Comparison of ENCODE assay signal across 8 mouse cellular contexts in the genomic region with DNA sequence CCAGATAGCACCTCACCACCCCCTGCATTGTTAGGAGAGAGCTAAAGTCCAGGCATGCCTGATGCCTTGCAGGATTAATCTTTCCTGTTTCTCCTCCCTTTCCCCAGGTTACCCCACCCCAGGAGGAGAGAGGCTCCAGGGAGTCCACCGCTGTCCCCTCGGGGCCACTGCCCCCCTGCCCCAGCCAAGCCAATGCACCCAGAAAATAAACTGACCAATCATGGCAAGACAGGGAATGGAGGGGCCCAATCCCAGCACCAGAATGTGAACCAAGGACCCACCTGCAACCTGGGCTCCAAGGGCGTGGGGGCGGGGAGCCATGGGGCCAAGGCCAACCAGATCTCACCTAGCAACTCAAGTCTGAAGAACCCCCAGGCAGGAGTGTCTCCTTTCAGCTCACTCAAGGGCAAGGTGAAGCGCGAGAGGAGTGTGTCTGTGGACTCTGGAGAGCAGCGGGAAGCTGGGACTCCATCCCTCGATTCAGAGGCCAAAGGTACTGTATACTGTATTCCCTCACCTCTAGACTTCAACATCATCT. TPM values are rescaled to one million over a fixed set of nuclear protein-coding genes. Genes with fewer than 3 reads are reported as not detected.
A peak's percentile ranks its signal among the peaks of the same experiment; 100 is the strongest.
DNase-seq lines count a peak whose midpoint lies in the region; ATAC-seq lines count a peak whose summit lies in the region.

No protein-coding gene starts in this region.

- H3K9me3 ChIP-seq in neural tube, embryonic 11.5 days (ENCODE audit: control insufficient read depth, low read length): no peaks in the 10 kb centered on the region
- H3K9me3 ChIP-seq in heart, embryonic 11.5 days (replicated peaks; ENCODE audit: control insufficient read depth, low read length): no peaks in the 10 kb centered on the region
- no peaks in the 10 kb centered on the region for H3K9me3 ChIP-seq in stomach, embryonic 16.5 days (replicated peaks; ENCODE audit: control insufficient read depth, low read length)

- WGBS in neural tube, embryonic 11.5 days: 53% methylated on average over 8 of the region's 8 CpGs
- WGBS in heart, embryonic 11.5 days (ENCODE audit: insufficient replicate concordance): 26% methylated on average over 8 of the region's 8 CpGs
- WGBS in stomach, embryonic 16.5 days: 42% methylated on average over 8 of the region's 8 CpGs

- no peak overlapping the region for H3K27ac ChIP-seq in neural tube, embryonic 11.5 days (ENCODE audit: low read depth, low read length)
- peak overlapping the region; percentile 97 for H3K27ac ChIP-seq in heart, embryonic 11.5 days (ENCODE audit: low read depth, low read length)
- H3K27ac ChIP-seq in stomach, embryonic 16.5 days (ENCODE audit: low read length): peak overlapping the region; percentile 98

- peak overlapping the region; percentile 10; the same call in 1 of the 2 replicates for H3K9ac ChIP-seq in neural tube, embryonic 11.5 days (ENCODE audit: low read length)
- H3K9ac ChIP-seq in heart, embryonic 11.5 days (ENCODE audit: low read depth, low read length): peak overlapping the region; percentile 78
- peak overlapping the region; percentile 76; the same call in 1 of the 2 replicates for H3K9ac ChIP-seq in stomach, embryonic 16.5 days (ENCODE audit: low read length)

- H3K4me2 ChIP-seq in neural tube, embryonic 11.5 days (ENCODE audit: low read depth): 0 out of 2 replicates have a peak overlapping the region, but pooled peaks have one; percentile 83
- H3K4me2 ChIP-seq in heart, embryonic 11.5 days: peak overlapping the region; percentile 95
- H3K4me2 ChIP-seq in stomach, embryonic 16.5 days (ENCODE audit: low read depth, low read length): 0 out of 2 replicates have a peak overlapping the region, but pooled peaks have one; percentile 92

- H3K4me3 ChIP-seq in neural tube, embryonic 11.5 days (ENCODE audit: low read depth, low read length): no peak overlapping the region
- H3K4me3 ChIP-seq in heart, embryonic 11.5 days (ENCODE audit: low read depth, low read length): peak overlapping the region; percentile 50; the same call in 1 of the 2 replicates
- H3K4me3 ChIP-seq in stomach, embryonic 16.5 days (replicated peaks; ENCODE audit: low read length): no peak overlapping the region

- no peak for DNase-seq in neural tube, embryonic 11.5 days (ENCODE audit: low spot score)
- no peak for DNase-seq in neural tube, embryonic 10.5 days (ENCODE audit: extremely low spot score, low spot score)
- peak; percentile 21 for DNase-seq in kidney, postnatal 14 days
- no peak for DNase-seq in adrenal gland, adult 8-10 months
- no peak for DNase-seq in retina, embryonic 14.5 days (ENCODE audit: low spot score)
- no peak for DNase-seq in urinary bladder, adult 18-20 months (ENCODE audit: low spot score in 2 of 2)

- H3K27me3 ChIP-seq in neural tube, embryonic 11.5 days (ENCODE audit: control insufficient read depth, insufficient read depth, low read length): no peaks in the 10 kb centered on the region
- H3K27me3 ChIP-seq in heart, embryonic 11.5 days (ENCODE audit: control insufficient read depth, insufficient read depth, low read length): no peaks in the 10 kb centered on the region
- H3K27me3 ChIP-seq in stomach, embryonic 16.5 days (ENCODE audit: control insufficient read depth, insufficient read depth, low read length): no peaks in the 10 kb centered on the region

- H3K4me1 ChIP-seq in neural tube, embryonic 11.5 days (ENCODE audit: control insufficient read depth, insufficient read depth, low read length): peaks cover 47% of the 10 kb centered on the region
- H3K4me1 ChIP-seq in heart, embryonic 11.5 days (ENCODE audit: control insufficient read depth, insufficient read depth, low read length): peaks cover 56% of the 10 kb centered on the region
- H3K4me1 ChIP-seq in stomach, embryonic 16.5 days (ENCODE audit: control insufficient read depth, insufficient read depth, low read length): peaks cover 59% of the 10 kb centered on the region

- ATAC-seq in neural tube, embryonic 11.5 days (ENCODE audit: insufficient read depth, low FRiP score, low TSS enrichment): no peak
- ATAC-seq in heart, embryonic 11.5 days (replicated peaks; ENCODE audit: insufficient number of reproducible peaks, low FRiP score, low TSS enrichment): no peak
- ATAC-seq in stomach, embryonic 16.5 days (ENCODE audit: insufficient read depth, low FRiP score): no peak

- H3K36me3 ChIP-seq in neural tube, embryonic 11.5 days (ENCODE audit: control insufficient read depth, insufficient read depth, low read length): peaks cover 6% of the 10 kb centered on the region
- H3K36me3 ChIP-seq in heart, embryonic 11.5 days (ENCODE audit: control insufficient read depth, insufficient read depth, low read length): peaks cover 5% of the 10 kb centered on the region; the same call in 1 of the 2 replicates
- H3K36me3 ChIP-seq in stomach, embryonic 16.5 days (ENCODE audit: control insufficient read depth, insufficient read depth, low read length): peaks cover 2% of the 10 kb centered on the region; the same call in 1 of the 2 replicates

RNA-seq across cellular contexts. Expression of gene Bcl9l, which starts 18.1 kb away (rescaled TPM):
- 8.0 and 8.8 TPM in 2 replicates for polyA plus RNA-seq in neural tube, embryonic 11.5 days (2014; fragmentation: Nextera tagmentation; extraction: Ambion mirVana)
- 8.7 and 9.3 TPM in 2 replicates for polyA plus RNA-seq in heart, embryonic 11.5 days (2014; fragmentation: Nextera tagmentation; extraction: Ambion mirVana)
- 9.0 and 10.6 TPM in 2 replicates for polyA plus RNA-seq in stomach, embryonic 16.5 days (2015; fragmentation: Nextera tagmentation; extraction: Ambion mirVana)
- 10 to 100 TPM; 48.9 to 76.1 (median 66.7) TPM for total RNA-seq in adrenal gland, adult 8-10 months (2022)

RNA-seq across cellular contexts. Expression of gene Upk2, which starts 45.9 kb away (rescaled TPM):
- polyA plus RNA-seq in neural tube, embryonic 11.5 days (2014; fragmentation: Nextera tagmentation; extraction: Ambion mirVana): 0.29 TPM in 1 of 2 replicates, not detected in the other
- polyA plus RNA-seq in heart, embryonic 11.5 days (2014; fragmentation: Nextera tagmentation; extraction: Ambion mirVana): 0.14 TPM in 1 of 2 replicates, not detected in the other
- 31.1 and 39.0 TPM in 2 replicates for polyA plus RNA-seq in stomach, embryonic 16.5 days (2015; fragmentation: Nextera tagmentation; extraction: Ambion mirVana)
- total RNA-seq in adrenal gland, adult 8-10 months (2022): not detected

RNA-seq across cellular contexts. Expression of gene Foxr1, which starts 59.8 kb away (rescaled TPM):
- polyA plus RNA-seq in neural tube, embryonic 11.5 days (2014; fragmentation: Nextera tagmentation; extraction: Ambion mirVana): not detected in 2 replicates
- polyA plus RNA-seq in heart, embryonic 11.5 days (2014; fragmentation: Nextera tagmentation; extraction: Ambion mirVana): not detected in 2 replicates
- polyA plus RNA-seq in stomach, embryonic 16.5 days (2015; fragmentation: Nextera tagmentation; extraction: Ambion mirVana): not detected in 2 replicates
- total RNA-seq in adrenal gland, adult 8-10 months (2022): not detected

Comparison
In these comparisons a context has a peak if more than half of its experiments do, and no peak if none do; other contexts are left out.
1. H3K9ac ChIP-seq: peak in every context shown above with its lines; median percentile 78 in heart, embryonic 11.5 days; 76 in stomach, embryonic 16.5 days; 10 in neural tube, embryonic 11.5 days.
2. RNA of gene Upk2, which starts 45.9 kb away (polyA plus RNA-seq): 31.1 to 39.0 TPM in stomach, embryonic 16.5 days; 0.29 TPM in neural tube, embryonic 11.5 days and 0.14 TPM in heart, embryonic 11.5 days; every median in the first group is over 10 times any median in the second.
3. Peak in every context shown above with its lines, with median percentiles within 50 percentile points of each other: H3K4me2 ChIP-seq.